Mouse (Mus musculus) thymus, adult 2 months (tissue): ENCODE results near the gene Ccdc28a. TPM values are rescaled to one million over a fixed set of nuclear protein-coding genes. Genes with fewer than 3 reads are reported as not detected.

Source experiments
- DNase-seq: peaks from one replicate; pipeline ENCODE4 v3.0.0; 2021
- H3K27ac ChIP-seq: fragments of 200-500 bp; 2 replicates; pipeline ENCODE4 v1.5.1; 2012; ENCODE audit warnings: low read length, control low read depth; ENCODE audit not compliant: control insufficient read depth, insufficient read depth
- H3K27me3 ChIP-seq: fragments of 200-500 bp; 2 replicates; pipeline ENCODE4 v1.6.1; 2012; ENCODE audit warnings: mild to moderate bottlenecking, low read length, moderate library complexity, mixed read lengths; ENCODE audit not compliant: control insufficient read depth, insufficient read depth
- H3K36me3 ChIP-seq: fragments of 200-500 bp; 2 replicates; pipeline ENCODE4 v1.6.1; 2012; ENCODE audit warnings: mild to moderate bottlenecking, low read length, moderate library complexity; ENCODE audit not compliant: control insufficient read depth, insufficient read depth
- H3K4me1 ChIP-seq: fragments of 200-500 bp; replicated peaks from 2 replicates; pipeline ENCODE4 v1.6.1; 2012; ENCODE audit warnings: low read length; ENCODE audit not compliant: control insufficient read depth, insufficient read depth
- H3K4me3 ChIP-seq: fragments of 200-500 bp; 2 replicates; pipeline ENCODE4 v1.5.1; 2012; ENCODE audit warnings: mild to moderate bottlenecking, low read length, control low read depth, moderate library complexity; ENCODE audit not compliant: control insufficient read depth, insufficient read depth
- CTCF ChIP-seq: fragments of 200-500 bp; IDR thresholded peaks from 2 replicates; pipeline ENCODE4 v1.5.1; 2012; ENCODE audit warnings: mild to moderate bottlenecking, control low read depth, low read length, moderate library complexity, borderline replicate concordance; ENCODE audit not compliant: control insufficient read depth, poor library complexity, insufficient read depth; ENCODE audit errors: extremely low read depth
- POLR2A ChIP-seq: fragments of 200-500 bp; IDR thresholded peaks from 2 replicates; pipeline ENCODE4 v1.6.1; 2012; ENCODE audit warnings: mild to moderate bottlenecking, low read length, control low read depth, moderate library complexity; ENCODE audit not compliant: control insufficient read depth, poor library complexity, insufficient read depth; ENCODE audit errors: extremely low read depth
- WGBS: fragments of 180-500 bp; shearing (Covaris S2); methylation state at CpG from one replicate; pipeline ENCODE4 v1.1.7; 2018; 5-methylcytosine and 5-hydroxymethylcytosine counted together
- polyA plus RNA-seq: library from polyadenylated mRNA; depleted of rRNA; stranded (reverse); fragments of >200 nt; gene quantifications from 2 replicates; pipeline ENCODE4 v1.2.3, GENCODE M21; 2012

Gene Ccdc28a
- polyA plus RNA-seq, 1 experiment = 40.5 TPM

GRCm38 (mm10) chr10:18236328-18236927 lies 1.6 kb upstream of the Ccdc28a start:
- Histone ChIP-seq H3K4me1 (no peaks in the 10 kb centered on the region; the same call in 1 of the 2 replicates), H3K27me3 (no peaks in the 10 kb centered on the region), H3K4me3 (no peak overlapping the region), H3K27ac (no peak overlapping the region), H3K36me3 (no peaks in the 10 kb centered on the region)
- TF ChIP-seq POLR2A (no peak), CTCF (no peak)
- WGBS = 95% methylated on average over 5 of the region's 5 CpGs
- no peak for DNase-seq

- H3K27ac ChIP-seq = no peak overlapping the region
- H3K4me1 ChIP-seq = no peaks in the 10 kb centered on the region; the same call in 1 of the 2 replicates
- WGBS = 16% methylated on average over 14 of the region's 14 CpGs
- no peak for TF ChIP-seq POLR2A
- TF ChIP-seq CTCF = no peak
- peak overlapping the region; percentile 87 for H3K4me3 ChIP-seq
- no peaks in the 10 kb centered on the region for H3K27me3 ChIP-seq
- DNase-seq = no peak
- no peaks in the 10 kb centered on the region for H3K36me3 ChIP-seq
Measured at GRCm38 (mm10) chr10:18235402-18235747, 577 bp upstream of the Ccdc28a start.

GRCm38 (mm10) chr10:18233891-18234290 lies 907 bp downstream of the Ccdc28a start:
- TF ChIP-seq CTCF (no peak), POLR2A (no peak)
- Histone ChIP-seq H3K4me1 (no peaks in the 10 kb centered on the region; the same call in 1 of the 2 replicates), H3K27me3 (no peaks in the 10 kb centered on the region), H3K4me3 (no peak overlapping the region), H3K36me3 (no peaks in the 10 kb centered on the region), H3K27ac (no peak overlapping the region)
- DNase-seq = no peak
- WGBS = 55% methylated on average over 3 of the region's 3 CpGs

GRCm38 (mm10) chr10:18224386-18224785 lies 10.4 kb downstream of the Ccdc28a start:
- TF ChIP-seq POLR2A (no peak), CTCF (no peak)
- Histone ChIP-seq H3K4me1 (no peaks in the 10 kb centered on the region), H3K36me3 (no peaks in the 10 kb centered on the region), H3K4me3 (no peak overlapping the region), H3K27me3 (no peaks in the 10 kb centered on the region), H3K27ac (no peak overlapping the region)
- no peak for DNase-seq
- WGBS = 98% methylated on average over 3 of the region's 3 CpGs

GRCm38 (mm10) chr10:18219351-18219750 lies 15.4 kb downstream of the Ccdc28a start:
- 97% methylated on average over 10 of the region's 10 CpGs for WGBS
- no peak for DNase-seq
- H3K27ac ChIP-seq = no peak overlapping the region

GRCm38 (mm10) chr10:18214124-18214523 lies 20.7 kb downstream of the Ccdc28a start:
- WGBS = 93% methylated on average over 5 of the region's 5 CpGs
- no peak for DNase-seq
- no peak overlapping the region for H3K27ac ChIP-seq

More at GRCm38 (mm10) chr10:18219351-18219750, 15.4 kb downstream of the Ccdc28a start:
- H3K4me3 ChIP-seq = no peak overlapping the region
- no peaks in the 10 kb centered on the region for H3K36me3 ChIP-seq
- H3K27me3 ChIP-seq = no peaks in the 10 kb centered on the region
- H3K4me1 ChIP-seq = no peaks in the 10 kb centered on the region
- no peak for TF ChIP-seq CTCF

GRCm38 (mm10) chr10:18213373-18213772 lies 21.4 kb downstream of the Ccdc28a start:
- Histone ChIP-seq H3K27me3 (no peaks in the 10 kb centered on the region), H3K27ac (no peak overlapping the region), H3K36me3 (no peaks in the 10 kb centered on the region), H3K4me1 (no peaks in the 10 kb centered on the region; the same call in 1 of the 2 replicates), H3K4me3 (no peak overlapping the region)
- 91% methylated on average over 4 of the region's 4 CpGs for WGBS
- no peak for DNase-seq
- no peak for TF ChIP-seq CTCF
- TF ChIP-seq POLR2A = no peak

More at GRCm38 (mm10) chr10:18214124-18214523, 20.7 kb downstream of the Ccdc28a start:
- Histone ChIP-seq H3K4me1 (no peaks in the 10 kb centered on the region; the same call in 1 of the 2 replicates), H3K4me3 (no peak overlapping the region), H3K36me3 (no peaks in the 10 kb centered on the region), H3K27me3 (no peaks in the 10 kb centered on the region)
- no peak for TF ChIP-seq POLR2A
- no peak for TF ChIP-seq CTCF
